Mouse (Mus musculus): ENCODE data around the gene Capn2. TPM values are rescaled to one million over a fixed set of nuclear protein-coding genes. Genes with fewer than 3 reads are reported as not detected.

The Capn2 gene
- polyA plus RNA-seq, 1 experiment from 2014 or later = 281 TPM

- in situ Hi-C loops (cut with MboI; ENCODE audit: low pct_unique_long_range_greater_than_20kb) = no loop called here
- TF ChIP-seq CTCF (IDR thresholded peaks at IDR 0.05) = no peak
- POLR2A ChIA-PET = interaction anchor here (0.6 to 1.3 kb wide), 4 partner anchors 8 to 60 kb away, joined by 3 to 4 read pairs (median 3); no protein-coding TSS in a partner anchor
- DNase-seq (ENCODE audit: low read depth, low spot score) (no peak), ATAC-seq (no peak)
- H3K27me3 ChIP-seq = no peaks in the 10 kb centered on the region
- CTCF ChIA-PET = no interaction called here
Measured at GRCm38 (mm10) chr1:182503206-182503900, 14.1 kb downstream of the Capn2 start.

- in situ Hi-C loops (cut with MboI; ENCODE audit: low pct_unique_long_range_greater_than_20kb) = no loop called here
- CTCF ChIA-PET = interaction anchor here (1.3 kb wide), 1 partner anchor 13 kb away, joined by 3 read pairs; no protein-coding TSS in a partner anchor
Measured at GRCm38 (mm10) chr1:182502491-182503050, 14.8 kb downstream of the Capn2 start.

GRCm38 (mm10) chr1:182501815-182502405 is 15.5 kb downstream of the Capn2 start:
- H3K27me3 ChIP-seq = no peaks in the 10 kb centered on the region
- no peak for TF ChIP-seq CTCF (IDR thresholded peaks at IDR 0.05)
- in situ Hi-C loops (cut with MboI; ENCODE audit: low pct_unique_long_range_greater_than_20kb) = no loop called here
- DNase-seq (ENCODE audit: low read depth, low spot score) = no peak
- ChIA-PET POLR2A (interaction anchor here (1.3 kb wide), 1 partner anchor 10 kb away, joined by 3 read pairs; no protein-coding TSS in a partner anchor), CTCF (interaction anchor here (1.3 kb wide), 1 partner anchor 13 kb away, joined by 3 read pairs; no protein-coding TSS in a partner anchor)
- ATAC-seq = no peak

More at GRCm38 (mm10) chr1:182502491-182503050, 14.8 kb downstream of the Capn2 start:
- no peak for TF ChIP-seq CTCF (IDR thresholded peaks at IDR 0.05)
- ATAC-seq = no peak
- POLR2A ChIA-PET = interaction anchor here (0.6 to 1.3 kb wide), 4 partner anchors 9 to 60 kb away, joined by 3 to 4 read pairs (median 3); no protein-coding TSS in a partner anchor
- H3K27me3 ChIP-seq = no peaks in the 10 kb centered on the region
- no peak for DNase-seq (ENCODE audit: low read depth, low spot score)

- DNase-seq (ENCODE audit: low read depth, low spot score) (no peak), ATAC-seq (no peak)
- CTCF ChIA-PET = interaction anchor here (1.0 kb wide), 1 partner anchor 11 kb away, joined by 3 read pairs; no protein-coding TSS in a partner anchor
- no peaks in the 10 kb centered on the region for H3K27me3 ChIP-seq
- POLR2A ChIA-PET = interaction anchor here (1.1 kb wide), 1 partner anchor 11 kb away, joined by 3 read pairs; no protein-coding TSS in a partner anchor
- no peak for TF ChIP-seq CTCF (IDR thresholded peaks at IDR 0.05)
- in situ Hi-C loops (cut with MboI; ENCODE audit: low pct_unique_long_range_greater_than_20kb) = no loop called here
Measured at GRCm38 (mm10) chr1:182500843-182501242, 16.6 kb downstream of the Capn2 start.

GRCm38 (mm10) chr1:182500224-182500623 is 17.2 kb downstream of the Capn2 start:
- in situ Hi-C loops (cut with MboI; ENCODE audit: low pct_unique_long_range_greater_than_20kb) = no loop called here
- no peak for TF ChIP-seq CTCF (IDR thresholded peaks at IDR 0.05)
- POLR2A ChIA-PET = interaction anchor here (1.1 kb wide), 1 partner anchor 12 kb away, joined by 3 read pairs; no protein-coding TSS in a partner anchor
- DNase-seq (ENCODE audit: low read depth, low spot score) (no peak), ATAC-seq (no peak)
- no peaks in the 10 kb centered on the region for H3K27me3 ChIP-seq
- CTCF ChIA-PET = interaction anchor here (1.0 kb wide), 1 partner anchor 10 kb away, joined by 3 read pairs; no protein-coding TSS in a partner anchor

- H3K27me3 ChIP-seq = no peaks in the 10 kb centered on the region
- ChIA-PET POLR2A (no interaction called here), CTCF (interaction anchor here (1.6 kb wide), 1 partner anchor 10 kb away, joined by 3 read pairs; no protein-coding TSS in a partner anchor)
- in situ Hi-C loops (cut with MboI; ENCODE audit: low pct_unique_long_range_greater_than_20kb) = no loop called here
- TF ChIP-seq CTCF (IDR thresholded peaks at IDR 0.05) = no peak
- DNase-seq (ENCODE audit: low read depth, low spot score) (no peak), ATAC-seq (no peak)
Measured at GRCm38 (mm10) chr1:182499443-182500089, 17.8 kb downstream of the Capn2 start.

GRCm38 (mm10) chr1:182497736-182498135 is 19.7 kb downstream of the Capn2 start:
- DNase-seq (ENCODE audit: low read depth, low spot score) = no peak
- CTCF ChIA-PET = interaction anchor here (0.8 to 1.6 kb wide), 3 partner anchors 8 to 16 kb away, joined by 3 to 4 read pairs (median 3); no protein-coding TSS in a partner anchor
- TF ChIP-seq CTCF (IDR thresholded peaks at IDR 0.05) = no peak
- no peak for ATAC-seq
- in situ Hi-C loops (cut with MboI; ENCODE audit: low pct_unique_long_range_greater_than_20kb) = no loop called here
- POLR2A ChIA-PET = no interaction called here
- no peaks in the 10 kb centered on the region for H3K27me3 ChIP-seq

GRCm38 (mm10) chr1:182496685-182497084 is 20.7 kb downstream of the Capn2 start:
- ChIA-PET CTCF (interaction anchor here (1.0 to 1.2 kb wide), 2 partner anchors 10 to 15 kb away, joined by 3 to 4 read pairs; no protein-coding TSS in a partner anchor), POLR2A (no interaction called here)
- H3K27me3 ChIP-seq = no peaks in the 10 kb centered on the region
- TF ChIP-seq CTCF (IDR thresholded peaks at IDR 0.05) = no peak
- in situ Hi-C loops (cut with MboI; ENCODE audit: low pct_unique_long_range_greater_than_20kb) = no loop called here
- DNase-seq (ENCODE audit: low read depth, low spot score) (no peak), ATAC-seq (peak; percentile 51)

GRCm38 (mm10) chr1:182494285-182495145 is 22.9 kb downstream of the Capn2 start:
- peak; percentile 28 for ATAC-seq
- DNase-seq (ENCODE audit: low read depth, low spot score) = no peak
- no peak for TF ChIP-seq CTCF (IDR thresholded peaks at IDR 0.05)
- ChIA-PET CTCF (no interaction called here), POLR2A (interaction anchor here (0.6 to 1.6 kb wide), 2 partner anchors 9 to 22 kb away, joined by 3 to 11 read pairs; no protein-coding TSS in a partner anchor)
- H3K27me3 ChIP-seq = no peaks in the 10 kb centered on the region
- in situ Hi-C loops (cut with MboI; ENCODE audit: low pct_unique_long_range_greater_than_20kb) = loop anchor here (5.0 kb wide), 1 partner anchor 43 kb away; no protein-coding TSS in a partner anchor
